In the genomic region with DNA sequence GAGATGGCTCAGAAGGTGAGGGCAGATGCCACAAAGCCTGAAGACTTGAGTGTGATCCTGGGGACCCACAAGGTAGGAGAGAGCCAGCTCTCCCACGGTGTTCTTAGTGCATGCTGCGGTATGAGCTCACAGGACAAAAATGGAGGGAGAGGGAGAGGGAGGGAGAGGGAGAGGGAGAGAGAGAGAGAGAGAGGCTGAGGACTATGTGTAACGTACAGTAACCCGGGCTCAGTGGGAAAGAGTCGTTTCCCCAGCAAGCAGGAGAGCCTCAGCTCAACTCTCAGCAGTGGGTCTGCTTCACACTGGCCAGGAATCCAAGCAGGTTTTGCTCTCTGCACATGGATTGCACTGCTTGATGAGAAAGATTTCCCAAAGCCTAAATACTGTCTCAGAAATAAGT, we compare ENCODE assay signal across 8 mouse cellular contexts. TPM values are rescaled to one million over a fixed set of nuclear protein-coding genes. Genes with fewer than 3 reads are reported as not detected.
A peak's percentile ranks its signal among the peaks of the same experiment; 100 is the strongest.
DNase-seq lines count a peak whose midpoint lies in the region; ATAC-seq and TF ChIP-seq lines count a peak whose summit lies in the region.

No protein-coding gene starts in this region.

- DNase-seq in heart, adult 18-20 months, result no peak
- DNase-seq in MEL (ENCODE audit: low read depth, low spot score), result no peak
- DNase-seq in midbrain, embryonic 11.5 days (ENCODE audit: low spot score, missing footprints), result peak; percentile 85
- no peak for DNase-seq in left cerebral cortex, adult 2 months (ENCODE audit: extremely low spot score in 1 of 2, low spot score in 2 of 2)
- DNase-seq in left cerebral cortex, postnatal 36 days (ENCODE audit: low spot score in 2 of 2), result no peak
- DNase-seq in urinary bladder, postnatal 25 days (ENCODE audit: low spot score), result no peak

- peak overlapping the region; percentile 73 for H3K9ac ChIP-seq in heart, embryonic 12.5 days
- H3K9ac ChIP-seq in MEL (ENCODE audit: control insufficient read depth, low read depth, low read length, poor library complexity, severe bottlenecking), result peak overlapping the region; percentile 82
- H3K9ac ChIP-seq in hindbrain, embryonic 13.5 days, result no peak overlapping the region
- no peak overlapping the region for H3K9ac ChIP-seq in midbrain, embryonic 11.5 days (ENCODE audit: low read length)

- intact Hi-C loops in left cerebral cortex, adult 2 months (cut with DNase I), result loop anchor here (5.0 kb wide), 1 partner anchor 192 kb away; no protein-coding TSS in a partner anchor
- intact Hi-C loops in left cerebral cortex, postnatal 36 days (cut with DNase I), result no loop called here

- no peak for ATAC-seq in heart, embryonic 12.5 days (ENCODE audit: insufficient number of reproducible peaks, low FRiP score)
- ATAC-seq in hindbrain, embryonic 13.5 days (ENCODE audit: low FRiP score), result no peak; the same call in 1 of the 2 replicates
- ATAC-seq in midbrain, embryonic 11.5 days (ENCODE audit: low FRiP score), result peak; percentile 28; the same call in 1 of the 2 replicates

- H3K4me2 ChIP-seq in heart, embryonic 12.5 days, result peak overlapping the region; percentile 81
- peak overlapping the region; percentile 70; the same call in 1 of the 2 replicates for H3K4me2 ChIP-seq in hindbrain, embryonic 13.5 days
- peak overlapping the region; percentile 75; the same call in 1 of the 2 replicates for H3K4me2 ChIP-seq in midbrain, embryonic 11.5 days

- no peak for TF ChIP-seq EP300 in MEL (IDR thresholded peaks at IDR 0.05; ENCODE audit: low read depth in 1 of 2, low read length in 2 of 2)

- H3K9me3 ChIP-seq in heart, embryonic 12.5 days (replicated peaks), result no peaks in the 10 kb centered on the region
- H3K9me3 ChIP-seq in MEL (replicated peaks; ENCODE audit: insufficient read depth, low read length), result no peaks in the 10 kb centered on the region
- no peaks in the 10 kb centered on the region for H3K9me3 ChIP-seq in hindbrain, embryonic 13.5 days
- no peaks in the 10 kb centered on the region for H3K9me3 ChIP-seq in midbrain, embryonic 11.5 days (ENCODE audit: control insufficient read depth, low read length)

- TF ChIP-seq CTCF in MEL (IDR thresholded peaks at IDR 0.05 in 2 of 3, conservative IDR thresholded peaks at IDR 0.05 in 1 of 3; ENCODE audit: control insufficient read depth in 1 of 3, insufficient read depth in 1 of 3, low read depth in 2 of 3, low read length in 3 of 3, poor library complexity in 1 of 3, severe bottlenecking in 1 of 3), result no peak
- no peak for TF ChIP-seq CTCF in left cerebral cortex, adult 2 months (IDR thresholded peaks at IDR 0.05)

- no peaks in the 10 kb centered on the region for H3K27me3 ChIP-seq in heart, embryonic 12.5 days (replicated peaks)
- no peaks in the 10 kb centered on the region for H3K27me3 ChIP-seq in MEL (ENCODE audit: control insufficient read depth in 1 of 2, insufficient read depth in 2 of 2, low read length in 2 of 2)
- peaks cover 16% of the 10 kb centered on the region for H3K27me3 ChIP-seq in hindbrain, embryonic 13.5 days
- H3K27me3 ChIP-seq in midbrain, embryonic 11.5 days (ENCODE audit: control insufficient read depth, insufficient read depth, low read length), result peaks cover 4% of the 10 kb centered on the region; the same call in 1 of the 2 replicates

- 0 out of 2 replicates have a peak overlapping the region, but pooled peaks have one; percentile 42 for H3K27ac ChIP-seq in heart, embryonic 12.5 days (ENCODE audit: poor library complexity, severe bottlenecking)
- H3K27ac ChIP-seq in MEL (ENCODE audit: control insufficient read depth, low read depth, low read length), result no peak overlapping the region
- H3K27ac ChIP-seq in hindbrain, embryonic 13.5 days, result no peak overlapping the region
- H3K27ac ChIP-seq in midbrain, embryonic 11.5 days (ENCODE audit: low read depth, low read length), result no peak overlapping the region
- H3K27ac ChIP-seq in left cerebral cortex, adult 2 months, result no peak overlapping the region

- peaks cover 2% of the 10 kb centered on the region; the same call in 1 of the 2 replicates for H3K79me2 ChIP-seq in MEL (ENCODE audit: control insufficient read depth, insufficient read depth, low read length, poor library complexity)

- H3K4me3 ChIP-seq in heart, embryonic 12.5 days, result 0 out of 2 replicates have a peak overlapping the region, but pooled peaks have one; percentile 59
- peak overlapping the region; percentile 71 to 75 for H3K4me3 ChIP-seq in MEL (ENCODE audit: control insufficient read depth in 1 of 2, insufficient read depth in 1 of 2, low read depth in 2 of 2, low read length in 2 of 2)
- no peak overlapping the region for H3K4me3 ChIP-seq in hindbrain, embryonic 13.5 days
- H3K4me3 ChIP-seq in midbrain, embryonic 11.5 days (ENCODE audit: low read depth, low read length), result no peak overlapping the region
- H3K4me3 ChIP-seq in left cerebral cortex, adult 2 months, result no peak overlapping the region

- WGBS in heart, embryonic 12.5 days, result 15% methylated on average over 5 of the region's 5 CpGs
- WGBS in hindbrain, embryonic 13.5 days, result 16% methylated on average over 5 of the region's 5 CpGs
- WGBS in midbrain, embryonic 11.5 days, result 19% methylated on average over 5 of the region's 5 CpGs

- no peak for TF ChIP-seq POLR2A in MEL (IDR thresholded peaks at IDR 0.05; ENCODE audit: control insufficient read depth in 1 of 2, insufficient read depth in 1 of 2, low read depth in 1 of 2, low read length in 2 of 2, poor library complexity in 1 of 2)

- peaks cover 41% of the 10 kb centered on the region for H3K36me3 ChIP-seq in heart, embryonic 12.5 days
- peaks cover 0 to 8% of the 10 kb centered on the region in 2 experiments; a peak in 1 of 4 replicates for H3K36me3 ChIP-seq in MEL (ENCODE audit: control insufficient read depth in 1 of 2, insufficient read depth in 2 of 2, low read length in 2 of 2)
- H3K36me3 ChIP-seq in hindbrain, embryonic 13.5 days, result peaks cover 42% of the 10 kb centered on the region
- H3K36me3 ChIP-seq in midbrain, embryonic 11.5 days (ENCODE audit: control insufficient read depth, insufficient read depth, low read length), result peaks cover 11% of the 10 kb centered on the region; the same call in 1 of the 2 replicates

- TF ChIP-seq RAD21 in MEL (IDR thresholded peaks at IDR 0.05; ENCODE audit: low read depth, low read length), result no peak

- peaks cover 15% of the 10 kb centered on the region for H3K4me1 ChIP-seq in heart, embryonic 12.5 days (replicated peaks)
- H3K4me1 ChIP-seq in MEL (ENCODE audit: control insufficient read depth in 1 of 2, insufficient read depth in 2 of 2, low read length in 2 of 2), result peaks cover 0 to 7% of the 10 kb centered on the region in 2 experiments; a peak in 3 of 4 replicates
- peaks cover 13% of the 10 kb centered on the region for H3K4me1 ChIP-seq in hindbrain, embryonic 13.5 days (replicated peaks)
- H3K4me1 ChIP-seq in midbrain, embryonic 11.5 days (ENCODE audit: control insufficient read depth, insufficient read depth, low read length), result peaks cover 4% of the 10 kb centered on the region; the same call in 1 of the 2 replicates

TF ChIP-seq in MEL, 35 proteins besides CTCF, POLR2A, EP300 and RAD21 (continues in another document):
- no peak for TF ChIP-seq ZMIZ1 (IDR thresholded peaks at IDR 0.05; ENCODE audit: low read depth, low read length)
- TF ChIP-seq UBTF (IDR thresholded peaks at IDR 0.05; ENCODE audit: borderline replicate concordance, insufficient read depth, low read depth, low read length), result no peak
- TF ChIP-seq GATA1 (IDR thresholded peaks at IDR 0.05; ENCODE audit: low read depth, low read length), result no peak

RNA-seq across cellular contexts. Expression of a gene that starts 13.5 kb away (rescaled TPM):
- polyA plus RNA-seq in heart, embryonic 12.5 days (2016; fragmentation: Nextera tagmentation; extraction: Ambion mirVana), result 32.5 and 33.9 TPM in 2 replicates
- total RNA-seq in heart, adult 18-20 months (2021), result 10 to 100 TPM; 51.9 to 53.8 TPM
- total RNA-seq in MEL (2012; rRNA removed), result 40.2 and 41.6 TPM in 2 replicates
- polyA plus RNA-seq in MEL (2012; ENCODE audit: insufficient read depth in 1 of 2, insufficient read length in 2 of 2, low read depth in 1 of 2, low replicate concordance in 2 of 2, missing spikeins in 1 of 2), result 1,000 to 10,000 TPM in 1 of 2 experiments, 10 to 100 TPM in 1; 47.1 to 1,743 TPM
- 54.8 and 57.0 TPM in 2 replicates for polyA plus RNA-seq in hindbrain, embryonic 13.5 days (2015; fragmentation: Nextera tagmentation; extraction: Ambion mirVana)
- 46.8 and 49.0 TPM in 2 replicates for polyA plus RNA-seq in midbrain, embryonic 11.5 days (2014; fragmentation: Nextera tagmentation; extraction: Ambion mirVana)
- 10 to 100 TPM; 49.5 TPM for total RNA-seq in left cerebral cortex, adult 2 months (2021)
- 10 to 100 TPM; 42.2 to 49.9 TPM for total RNA-seq in left cerebral cortex, postnatal 36 days (2021)

RNA-seq across cellular contexts. Expression of a gene that starts 25.5 kb away (rescaled TPM):
- polyA plus RNA-seq in heart, embryonic 12.5 days (2016; fragmentation: Nextera tagmentation; extraction: Ambion mirVana), result not detected in 2 replicates
- total RNA-seq in heart, adult 18-20 months (2021), result not detected
- total RNA-seq in MEL (2012; rRNA removed), result 0.04 and 0.10 TPM in 2 replicates
- polyA plus RNA-seq in MEL (2012; ENCODE audit: insufficient read depth in 1 of 2, insufficient read length in 2 of 2, low read depth in 1 of 2, low replicate concordance in 2 of 2, missing spikeins in 1 of 2), result not detected
- not detected in 2 replicates for polyA plus RNA-seq in hindbrain, embryonic 13.5 days (2015; fragmentation: Nextera tagmentation; extraction: Ambion mirVana)
- polyA plus RNA-seq in midbrain, embryonic 11.5 days (2014; fragmentation: Nextera tagmentation; extraction: Ambion mirVana), result not detected in 2 replicates
- total RNA-seq in left cerebral cortex, adult 2 months (2021), result not detected
- total RNA-seq in left cerebral cortex, postnatal 36 days (2021), result not detected

RNA-seq across cellular contexts. Expression of a gene that starts 34.0 kb away (rescaled TPM):
- polyA plus RNA-seq in heart, embryonic 12.5 days (2016; fragmentation: Nextera tagmentation; extraction: Ambion mirVana), result 4.5 and 5.7 TPM in 2 replicates
- total RNA-seq in heart, adult 18-20 months (2021), result 1 to 10 TPM; 1.4 to 2.1 TPM
- total RNA-seq in MEL (2012; rRNA removed), result 3.7 and 3.9 TPM in 2 replicates
- 1 to 10 TPM in 1 of 2 experiments, not detected in 1; 5.2 TPM for polyA plus RNA-seq in MEL (2012; ENCODE audit: insufficient read depth in 1 of 2, insufficient read length in 2 of 2, low read depth in 1 of 2, low replicate concordance in 2 of 2, missing spikeins in 1 of 2)
- polyA plus RNA-seq in hindbrain, embryonic 13.5 days (2015; fragmentation: Nextera tagmentation; extraction: Ambion mirVana), result 5.0 and 8.9 TPM in 2 replicates
- polyA plus RNA-seq in midbrain, embryonic 11.5 days (2014; fragmentation: Nextera tagmentation; extraction: Ambion mirVana), result 2.9 and 4.7 TPM in 2 replicates
- 10 to 100 TPM; 10.2 to 11.1 TPM for total RNA-seq in left cerebral cortex, adult 2 months (2021)
- total RNA-seq in left cerebral cortex, postnatal 36 days (2021), result 10 to 100 TPM; 11.6 to 14.2 TPM

RNA-seq across cellular contexts. Expression of a gene that starts 34.2 kb away (rescaled TPM):
- polyA plus RNA-seq in heart, embryonic 12.5 days (2016; fragmentation: Nextera tagmentation; extraction: Ambion mirVana), result 10.9 and 11.9 TPM in 2 replicates
- 1 to 10 TPM; 7.3 to 9.2 TPM for total RNA-seq in heart, adult 18-20 months (2021)
- 29.6 and 34.0 TPM in 2 replicates for total RNA-seq in MEL (2012; rRNA removed)
- 10 to 100 TPM in 1 of 2 experiments, not detected in 1; 41.6 TPM for polyA plus RNA-seq in MEL (2012; ENCODE audit: insufficient read depth in 1 of 2, insufficient read length in 2 of 2, low read depth in 1 of 2, low replicate concordance in 2 of 2, missing spikeins in 1 of 2)
- polyA plus RNA-seq in hindbrain, embryonic 13.5 days (2015; fragmentation: Nextera tagmentation; extraction: Ambion mirVana), result 4.1 and 6.3 TPM in 2 replicates
- polyA plus RNA-seq in midbrain, embryonic 11.5 days (2014; fragmentation: Nextera tagmentation; extraction: Ambion mirVana), result 3.6 TPM in 2 replicates
- 10 to 100 TPM; 11.6 to 12.3 TPM for total RNA-seq in left cerebral cortex, adult 2 months (2021)
- total RNA-seq in left cerebral cortex, postnatal 36 days (2021), result 10 to 100 TPM; 10.2 to 12.6 TPM

Comparison
In these comparisons a context has a peak if more than half of its experiments do, and no peak if none do; other contexts are left out.
1. H3K4me3 ChIP-seq: peak in heart, embryonic 12.5 days (single experiment) and MEL (2 of 2); none in hindbrain, embryonic 13.5 days (single experiment), midbrain, embryonic 11.5 days (single experiment) and left cerebral cortex, adult 2 months (single experiment).
2. H3K9ac ChIP-seq: peak in heart, embryonic 12.5 days (single experiment) and MEL (single experiment); none in hindbrain, embryonic 13.5 days (single experiment) and midbrain, embryonic 11.5 days (single experiment).
3. Peak in every context shown above with its lines, with median percentiles within 50 percentile points of each other: H3K4me2 ChIP-seq.